Mouse (Mus musculus) limb, embryonic 12.5 days (tissue): ENCODE data around the gene Wipf1. TPM values are rescaled to one million over a fixed set of nuclear protein-coding genes. Genes with fewer than 3 reads are reported as not detected.

ENCODE experiments used
- ATAC-seq: fragments of 200-750 bp; cut with Nextera tagmentation; 2 replicates; pipeline ENCODE4 v1.8.0; 2017; ENCODE audit warnings: low read depth, moderate TSS enrichment; ENCODE audit not compliant: insufficient number of reproducible peaks, insufficient read depth, low FRiP score, low TSS enrichment
- H3K27ac ChIP-seq: fragments of 300-500 bp; sonication (generic); 2 replicates; pipeline ENCODE4 v1.5.1; 2016; ENCODE audit warnings: mild to moderate bottlenecking, moderate library complexity
- H3K27me3 ChIP-seq: fragments of 300-500 bp; sonication (generic); 2 replicates; pipeline ENCODE4 v1.6.1; 2016; ENCODE audit warnings: mild to moderate bottlenecking, moderate library complexity
- H3K36me3 ChIP-seq: fragments of 300-500 bp; sonication (generic); 2 replicates; pipeline ENCODE4 v1.6.1; 2016; ENCODE audit warnings: mild to moderate bottlenecking, moderate library complexity
- H3K4me1 ChIP-seq: fragments of 300-500 bp; sonication (generic); replicated peaks from 2 replicates; pipeline ENCODE4 v1.6.1; 2016
- H3K4me2 ChIP-seq: fragments of 300-500 bp; sonication (generic); 2 replicates; pipeline ENCODE4 v1.6.1; 2016; ENCODE audit warnings: mild to moderate bottlenecking, moderate library complexity
- H3K4me3 ChIP-seq: fragments of 300-500 bp; sonication (generic); replicated peaks from 2 replicates; pipeline ENCODE4 v1.5.1; 2016; ENCODE audit warnings: mild to moderate bottlenecking
- H3K9ac ChIP-seq: fragments of 300-500 bp; sonication (generic); replicated peaks from 2 replicates; pipeline ENCODE4 v1.6.1; 2016; ENCODE audit warnings: mild to moderate bottlenecking, moderate library complexity
- H3K9me3 ChIP-seq: fragments of 300-500 bp; sonication (generic); 2 replicates; pipeline ENCODE4 v1.6.1; 2016; ENCODE audit warnings: mild to moderate bottlenecking, moderate library complexity
- WGBS: fragments of 180-500 bp; shearing (Covaris S2); methylation state at CpG from one replicate; pipeline ENCODE4 v1.1.7; 2016; 5-methylcytosine and 5-hydroxymethylcytosine counted together
- polyA plus RNA-seq: library from polyadenylated mRNA; unstranded; fragments of >200 nt; fragmentation: Nextera tagmentation; extraction: Ambion mirVana; gene quantifications from 2 replicates; pipeline ENCODE4 v1.2.1, GENCODE M21; 2016

The Wipf1 gene
- polyA plus RNA-seq, 1 experiment from 2014 or later, result 16.1 TPM

DNA sequence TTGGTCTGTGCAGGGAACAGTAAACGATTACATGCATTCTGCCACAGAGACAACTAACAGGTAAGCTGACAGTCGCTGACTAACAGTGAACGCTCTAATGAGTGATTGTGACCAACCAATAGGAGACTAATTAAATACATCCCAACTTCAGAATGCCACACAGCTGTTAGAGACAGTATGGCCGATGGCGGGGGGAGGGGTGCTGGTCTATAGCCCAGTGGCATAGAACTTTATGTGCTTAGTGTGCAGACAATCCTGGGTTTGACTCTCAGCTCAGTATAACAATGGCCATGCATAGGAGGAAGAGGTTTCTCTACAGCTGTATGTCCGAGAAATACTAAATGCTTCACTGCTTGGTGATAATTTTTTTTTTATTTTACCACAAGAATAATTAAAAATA, 7.2 kb downstream of the Wipf1 start:
- peak overlapping the region; percentile 68 for H3K27ac ChIP-seq
- H3K4me1 ChIP-seq, result peaks cover 50% of the 10 kb centered on the region
- 30% methylated on average over 6 of the region's 6 CpGs for WGBS

DNA sequence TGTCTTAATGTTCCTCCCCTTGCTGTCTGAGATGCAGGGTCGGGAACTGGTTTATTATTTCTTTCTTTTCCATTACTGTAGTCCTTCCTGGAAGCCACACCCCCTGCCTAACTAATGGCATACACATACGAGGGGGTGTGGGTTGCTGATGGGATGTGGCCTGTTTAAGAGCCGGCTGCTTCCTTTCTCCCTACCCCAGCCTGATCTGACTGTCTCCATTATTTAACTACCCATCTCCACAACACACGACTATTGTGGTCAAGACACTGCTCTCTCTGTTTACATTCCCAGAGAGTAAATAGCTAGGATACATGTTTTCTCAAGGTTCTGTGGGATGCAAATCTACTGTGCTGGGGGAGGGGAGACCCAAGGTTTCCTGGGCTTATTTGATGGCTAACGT, 7.8 kb downstream of the Wipf1 start:
- Histone ChIP-seq H3K4me1 (peaks cover 44% of the 10 kb centered on the region), H3K27ac (peak overlapping the region; percentile 68), H3K4me3 (no peak overlapping the region), H3K9me3 (no peaks in the 10 kb centered on the region), H3K9ac (no peak overlapping the region), H3K27me3 (no peaks in the 10 kb centered on the region), H3K4me2 (peak overlapping the region; percentile 17), H3K36me3 (peaks cover 3% of the 10 kb centered on the region; the same call in 1 of the 2 replicates)
- ATAC-seq, result no peak
- WGBS, result 6% methylated on average over 5 of the region's 5 CpGs

More for the DNA sequence above, 7.2 kb downstream of the Wipf1 start:
- no peaks in the 10 kb centered on the region for H3K9me3 ChIP-seq
- peak overlapping the region; percentile 17; the same call in 1 of the 2 replicates for H3K4me2 ChIP-seq
- ATAC-seq, result no peak
- H3K27me3 ChIP-seq, result no peaks in the 10 kb centered on the region
- H3K9ac ChIP-seq, result no peak overlapping the region
- H3K36me3 ChIP-seq, result no peaks in the 10 kb centered on the region; the same call in 1 of the 2 replicates
- H3K4me3 ChIP-seq, result no peak overlapping the region

DNA sequence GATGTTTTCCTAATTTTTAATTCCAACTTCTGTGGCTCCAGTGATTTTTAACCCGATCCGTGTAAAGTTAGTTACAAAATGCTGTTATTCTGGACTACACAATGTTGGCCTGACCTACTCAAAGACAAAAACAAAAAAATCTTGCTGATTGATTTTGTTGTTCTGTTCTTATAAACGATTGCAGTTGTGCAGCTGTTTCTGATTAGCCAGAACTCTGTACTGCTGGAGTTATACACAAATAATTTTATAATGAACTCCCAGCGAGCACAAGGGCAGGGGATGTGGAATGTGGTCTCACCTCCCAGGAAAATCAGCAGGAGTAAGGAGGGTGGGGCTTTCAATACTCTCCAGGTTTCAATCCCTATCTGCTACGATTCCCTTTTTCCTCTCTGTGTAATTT, 10.6 kb downstream of the Wipf1 start:
- Histone ChIP-seq H3K4me1 (peaks cover 37% of the 10 kb centered on the region), H3K4me3 (no peak overlapping the region), H3K36me3 (peaks cover 10% of the 10 kb centered on the region; the same call in 1 of the 2 replicates), H3K9me3 (no peaks in the 10 kb centered on the region), H3K9ac (no peak overlapping the region), H3K27me3 (no peaks in the 10 kb centered on the region), H3K27ac (0 out of 2 replicates have a peak overlapping the region, but pooled peaks have one; percentile 0), H3K4me2 (no peak overlapping the region)
- 44% methylated on average over 5 of the region's 5 CpGs for WGBS
- ATAC-seq, result no peak

DNA sequence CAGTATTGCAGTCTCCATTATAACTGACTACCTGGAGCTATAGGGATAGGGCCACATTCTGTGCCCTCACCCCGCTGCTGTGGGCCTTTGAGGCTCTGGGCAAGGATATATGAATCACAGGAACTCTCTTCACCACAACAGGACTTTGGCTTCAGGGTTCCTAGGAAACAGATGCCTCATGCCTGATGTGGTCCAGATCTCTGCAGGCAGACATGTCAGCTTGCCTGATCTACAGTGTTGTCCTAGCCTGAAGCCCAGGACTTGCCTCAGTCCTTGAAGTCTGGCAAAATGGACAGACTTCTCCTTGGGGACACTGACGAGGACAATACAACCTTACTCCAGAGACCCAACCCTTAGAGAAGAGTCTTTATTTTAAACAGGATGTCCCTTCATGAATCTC, 11.2 kb downstream of the Wipf1 start:
- no peaks in the 10 kb centered on the region for H3K27me3 ChIP-seq
- ATAC-seq, result no peak
- H3K4me2 ChIP-seq, result no peak overlapping the region
- peaks cover 40% of the 10 kb centered on the region for H3K4me1 ChIP-seq
- H3K9me3 ChIP-seq, result no peaks in the 10 kb centered on the region
- H3K9ac ChIP-seq, result no peak overlapping the region
- H3K4me3 ChIP-seq, result no peak overlapping the region
- peaks cover 10% of the 10 kb centered on the region; the same call in 1 of the 2 replicates for H3K36me3 ChIP-seq
- H3K27ac ChIP-seq, result no peak overlapping the region
- 82% methylated on average over 2 of the region's 2 CpGs for WGBS

DNA sequence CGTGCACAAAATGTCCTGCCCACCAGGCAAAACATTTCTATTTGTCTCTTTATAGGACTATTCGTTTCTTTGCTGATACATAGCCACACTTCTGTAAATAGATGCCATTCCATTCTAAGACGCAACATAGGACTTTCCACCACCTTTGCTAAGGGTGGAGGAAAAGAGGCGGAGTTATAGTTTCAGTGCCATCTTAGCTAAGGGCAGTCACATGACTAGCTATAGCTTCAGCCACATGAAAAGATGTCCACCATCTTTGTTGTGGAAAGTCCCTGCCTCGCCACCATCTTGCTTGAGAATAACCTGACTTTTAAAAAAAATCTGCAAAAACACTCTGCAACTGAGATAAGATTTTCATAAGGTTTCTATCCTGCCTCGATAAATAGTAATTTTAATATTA, 15.4 kb downstream of the Wipf1 start:
- H3K9me3 ChIP-seq, result no peaks in the 10 kb centered on the region
- no peaks in the 10 kb centered on the region for H3K27me3 ChIP-seq
- H3K4me3 ChIP-seq, result no peak overlapping the region
- no peak for ATAC-seq
- peaks cover 39% of the 10 kb centered on the region for H3K4me1 ChIP-seq
- H3K27ac ChIP-seq, result no peak overlapping the region
- 89% methylated on average over 6 of the region's 6 CpGs for WGBS
- H3K9ac ChIP-seq, result no peak overlapping the region
- peaks cover 10% of the 10 kb centered on the region; the same call in 1 of the 2 replicates for H3K36me3 ChIP-seq
- no peak overlapping the region for H3K4me2 ChIP-seq

DNA sequence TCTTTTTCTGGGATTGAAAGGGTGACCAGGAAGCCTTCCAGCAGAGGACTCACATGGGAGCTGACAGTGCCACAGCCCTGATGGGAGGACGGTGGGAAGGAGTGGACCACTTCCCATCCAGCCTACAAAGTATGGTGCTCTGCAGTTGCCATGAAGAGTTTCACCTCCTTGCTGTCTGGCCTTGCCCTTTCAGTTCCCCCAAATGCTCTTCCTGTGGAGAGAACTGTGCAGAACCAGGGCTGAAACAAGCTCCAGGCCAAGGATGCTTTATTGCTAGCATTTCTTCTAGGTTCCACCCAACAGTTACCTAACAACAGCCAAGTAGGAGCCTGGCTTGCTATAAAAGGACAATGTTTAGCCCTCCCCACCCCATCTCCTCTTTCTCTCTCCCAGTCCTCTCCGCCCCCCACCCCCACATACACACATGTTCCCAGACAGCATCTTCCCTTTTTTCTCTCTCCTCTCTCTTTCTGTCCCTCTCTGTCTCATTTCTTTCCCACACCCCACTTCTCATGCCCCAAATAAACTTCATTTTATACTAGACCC, 16.3 kb downstream of the Wipf1 start:
- ATAC-seq, result no peak

DNA sequence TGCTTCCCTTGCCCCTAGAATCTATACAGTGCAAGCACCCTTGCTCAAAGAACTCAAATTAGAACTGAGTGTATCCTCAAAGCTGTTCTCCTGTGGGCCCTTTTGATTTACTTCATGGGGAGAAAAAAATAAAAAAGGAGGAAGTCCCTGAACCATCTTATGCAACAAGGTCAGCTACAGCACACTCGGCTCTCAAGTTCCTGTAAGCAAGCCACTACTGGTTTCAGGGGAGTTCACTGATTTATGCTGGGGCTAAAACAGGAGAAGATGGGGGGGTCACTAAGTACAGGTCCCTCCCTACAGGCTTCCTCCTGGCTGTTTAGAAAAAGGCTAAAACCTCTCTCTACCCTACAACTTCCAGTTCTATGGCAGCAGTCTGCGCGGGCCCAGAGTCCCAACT, 17.5 kb downstream of the Wipf1 start:
- 80% methylated on average over 3 of the region's 3 CpGs for WGBS

More for the DNA sequence above, 16.3 kb downstream of the Wipf1 start:
- H3K4me1 ChIP-seq, result peaks cover 43% of the 10 kb centered on the region
- no peak overlapping the region for H3K9ac ChIP-seq
- 88% methylated on average over 2 of the region's 2 CpGs for whole genome bisulfite sequencing
- H3K4me2 ChIP-seq, result no peak overlapping the region
- no peak overlapping the region for H3K4me3 ChIP-seq
- H3K27ac ChIP-seq, result peak overlapping the region; percentile 56; the same call in 1 of the 2 replicates
- H3K9me3 ChIP-seq, result no peaks in the 10 kb centered on the region
- H3K27me3 ChIP-seq, result no peaks in the 10 kb centered on the region
- H3K36me3 ChIP-seq, result peaks cover 10% of the 10 kb centered on the region; the same call in 1 of the 2 replicates

DNA sequence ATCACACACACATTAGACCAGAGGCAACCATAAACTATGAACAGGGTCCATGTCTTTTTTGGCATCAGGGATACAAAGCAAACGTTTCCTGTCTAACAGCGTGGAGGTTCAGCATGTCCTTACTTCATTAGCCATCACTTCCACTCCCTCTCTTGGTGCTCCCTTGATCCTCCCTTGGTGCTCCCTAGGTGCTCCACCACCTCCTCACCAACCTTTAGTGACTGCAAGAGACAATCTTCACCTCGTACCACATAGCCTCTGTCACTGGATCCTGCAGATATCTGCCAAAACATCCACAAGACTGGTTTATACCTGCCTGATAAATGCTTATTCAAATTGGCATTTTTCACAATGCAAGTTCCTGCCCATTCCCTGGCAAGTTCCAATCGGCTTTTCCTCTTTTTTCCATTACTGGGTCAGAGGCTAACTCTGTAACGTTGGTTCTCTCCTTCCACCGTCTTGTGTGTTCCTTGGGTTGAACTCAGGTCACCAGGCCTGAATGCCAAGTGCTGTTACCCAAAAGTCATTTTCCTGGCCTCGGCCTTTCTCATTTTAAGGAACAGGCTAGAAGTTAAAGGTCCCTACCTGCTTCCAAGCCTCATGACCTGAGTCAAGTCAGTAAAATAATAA, 18.7 kb downstream of the Wipf1 start:
- Histone ChIP-seq H3K9ac (no peak overlapping the region), H3K27me3 (no peaks in the 10 kb centered on the region), H3K36me3 (peaks cover 6% of the 10 kb centered on the region), H3K9me3 (no peaks in the 10 kb centered on the region), H3K27ac (no peak overlapping the region), H3K4me1 (peaks cover 57% of the 10 kb centered on the region), H3K4me3 (no peak overlapping the region), H3K4me2 (no peak overlapping the region)
- no peak for ATAC-seq
- 74% methylated on average over 7 of the region's 7 CpGs for WGBS

More for the DNA sequence above, 17.5 kb downstream of the Wipf1 start:
- Histone ChIP-seq H3K9me3 (no peaks in the 10 kb centered on the region), H3K36me3 (peaks cover 10% of the 10 kb centered on the region; the same call in 1 of the 2 replicates), H3K9ac (no peak overlapping the region), H3K4me3 (no peak overlapping the region), H3K4me1 (peaks cover 54% of the 10 kb centered on the region), H3K27ac (peak overlapping the region; percentile 62; the same call in 1 of the 2 replicates), H3K4me2 (no peak overlapping the region), H3K27me3 (no peaks in the 10 kb centered on the region)
- no peak for ATAC-seq

DNA sequence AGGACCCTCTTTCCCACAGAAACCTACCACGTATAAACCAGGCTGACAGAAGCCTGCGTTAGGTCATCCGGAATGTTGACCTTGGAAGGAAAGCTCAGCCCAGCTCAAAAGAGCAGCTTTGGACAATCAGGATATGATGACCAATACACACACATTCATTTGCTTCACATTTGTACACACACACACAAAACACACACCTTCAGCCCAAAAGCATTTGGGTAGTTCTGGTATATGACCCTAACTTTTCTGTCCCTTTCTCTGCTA, 19.6 kb downstream of the Wipf1 start:
- no peak for ATAC-seq
- peaks cover 60% of the 10 kb centered on the region for H3K4me1 ChIP-seq
- 0 out of 2 replicates have a peak overlapping the region, but pooled peaks have one; percentile 8 for H3K9ac ChIP-seq

DNA sequence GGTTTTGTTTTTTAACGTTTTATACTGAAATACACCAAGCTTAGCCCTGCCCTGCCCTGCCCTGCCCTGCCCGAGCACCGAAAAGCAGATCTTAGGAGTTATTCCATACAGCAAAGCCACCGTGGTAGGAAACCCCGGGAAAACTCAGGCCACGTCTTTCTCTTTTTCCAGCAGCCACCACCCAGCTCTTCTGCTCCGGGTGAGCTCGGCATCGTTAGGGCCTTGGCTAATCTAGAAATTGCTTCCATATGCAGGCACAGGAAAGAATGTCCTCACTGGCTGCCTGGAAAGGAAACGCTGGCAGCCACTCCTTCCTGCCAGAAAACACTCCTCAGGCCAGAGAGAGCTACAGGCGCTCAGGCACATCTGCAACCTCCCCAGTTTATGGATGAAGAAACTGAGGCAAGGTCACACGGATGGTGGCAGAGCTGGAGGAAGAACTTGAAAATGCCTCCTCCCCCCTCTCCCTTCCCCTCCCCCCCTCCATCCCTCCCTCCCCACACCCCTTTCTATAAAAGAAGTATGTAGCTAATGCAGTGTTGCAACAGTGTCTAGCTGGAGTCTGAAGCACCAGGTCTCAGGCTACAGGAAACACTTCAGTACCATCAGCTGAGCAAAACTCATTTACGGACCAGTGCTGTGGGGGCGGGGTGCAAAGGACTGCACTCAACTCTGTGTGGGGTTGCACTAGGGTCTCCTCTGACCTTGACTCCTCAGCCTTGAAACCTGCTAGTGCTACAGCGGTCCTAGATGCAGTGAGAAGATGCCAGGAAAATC, 20.1 kb downstream of the Wipf1 start:
- WGBS, result 25% methylated on average over 15 of the region's 15 CpGs
- H3K9ac ChIP-seq, result peak overlapping the region; percentile 8
- H3K4me1 ChIP-seq, result peaks cover 63% of the 10 kb centered on the region
- H3K9me3 ChIP-seq, result no peaks in the 10 kb centered on the region
- H3K27me3 ChIP-seq, result no peaks in the 10 kb centered on the region
- peak overlapping the region; percentile 36 for H3K4me2 ChIP-seq
- H3K27ac ChIP-seq, result peak overlapping the region; percentile 87
- H3K4me3 ChIP-seq, result no peak overlapping the region; the same call in 1 of the 2 replicates
- ATAC-seq, result peak; percentile 60; the same call in 1 of the 2 replicates
- peaks cover 6% of the 10 kb centered on the region for H3K36me3 ChIP-seq

More for the DNA sequence above, 19.6 kb downstream of the Wipf1 start:
- WGBS, result 76% methylated on average over 3 of the region's 3 CpGs
- peaks cover 6% of the 10 kb centered on the region for H3K36me3 ChIP-seq
- H3K27ac ChIP-seq, result peak overlapping the region; percentile 87
- no peak overlapping the region for H3K4me2 ChIP-seq
- H3K9me3 ChIP-seq, result no peaks in the 10 kb centered on the region
- no peaks in the 10 kb centered on the region for H3K27me3 ChIP-seq
- H3K4me3 ChIP-seq, result no peak overlapping the region

DNA sequence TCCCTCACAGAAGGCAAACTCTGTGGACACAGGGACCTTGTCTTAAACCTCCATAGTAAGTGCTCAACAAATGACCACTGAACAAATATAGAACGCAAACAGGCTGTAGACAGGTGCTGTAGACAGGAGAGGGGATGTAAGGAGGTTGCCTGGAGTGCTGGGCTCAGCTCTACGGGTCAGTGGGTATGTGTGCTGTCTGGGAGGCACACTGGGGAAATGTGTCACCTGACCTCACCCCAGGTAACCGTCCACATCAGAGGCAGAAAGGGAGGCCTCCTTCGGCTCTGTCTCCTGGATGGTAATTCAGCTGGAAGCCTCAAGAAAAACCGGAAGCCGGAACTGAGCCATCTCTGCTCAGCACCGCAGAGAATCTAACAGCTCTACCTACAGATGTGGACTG, 21.6 kb downstream of the Wipf1 start:
- Histone ChIP-seq H3K4me3 (no peak overlapping the region), H3K27me3 (no peaks in the 10 kb centered on the region), H3K9me3 (no peaks in the 10 kb centered on the region), H3K4me2 (no peak overlapping the region), H3K36me3 (peaks cover 11% of the 10 kb centered on the region), H3K9ac (no peak overlapping the region), H3K27ac (peak overlapping the region; percentile 62; the same call in 1 of the 2 replicates), H3K4me1 (peaks cover 51% of the 10 kb centered on the region)
- WGBS, result 62% methylated on average over 7 of the region's 7 CpGs
- no peak for ATAC-seq
